Mouse (Mus musculus) liver, embryonic 13.5 days (tissue): ENCODE data around the gene Ccdc152. TPM values are rescaled to one million over a fixed set of nuclear protein-coding genes. Genes with fewer than 3 reads are reported as not detected.

ENCODE experiments used
- ATAC-seq: fragments of 200-750 bp; cut with Nextera tagmentation; 2 replicates; pipeline ENCODE4 v1.8.0; 2017; ENCODE audit warnings: low read depth, mild to moderate bottlenecking, moderate number of reproducible peaks, moderate library complexity
- DNase-seq: peaks from one replicate; pipeline ENCODE4 v3.0.0; 2022
- H3K27ac ChIP-seq: fragments of 300-500 bp; sonication (generic); 2 replicates; pipeline ENCODE4 v1.5.1; 2015; ENCODE audit warnings: moderate library complexity, mild to moderate bottlenecking, inconsistent platforms
- H3K27me3 ChIP-seq: fragments of 300-500 bp; sonication (generic); 2 replicates; pipeline ENCODE4 v1.6.1; 2015; ENCODE audit warnings: mild to moderate bottlenecking, inconsistent platforms
- H3K36me3 ChIP-seq: fragments of 300-500 bp; sonication (generic); 2 replicates; pipeline ENCODE4 v1.6.1; 2015; ENCODE audit warnings: mild to moderate bottlenecking, inconsistent platforms
- H3K4me1 ChIP-seq: fragments of 300-500 bp; sonication (generic); replicated peaks from 2 replicates; pipeline ENCODE4 v1.6.1; 2015; ENCODE audit warnings: inconsistent platforms
- H3K4me2 ChIP-seq: fragments of 300-500 bp; sonication (generic); 2 replicates; pipeline ENCODE4 v1.6.1; 2015; ENCODE audit warnings: inconsistent platforms, mild to moderate bottlenecking, moderate library complexity
- H3K4me3 ChIP-seq: fragments of 300-500 bp; sonication (generic); replicated peaks from 2 replicates; pipeline ENCODE4 v1.5.1; 2015; ENCODE audit warnings: mild to moderate bottlenecking, inconsistent platforms
- H3K9ac ChIP-seq: fragments of 300-500 bp; sonication (generic); 2 replicates; pipeline ENCODE4 v1.6.1; 2015; ENCODE audit warnings: mild to moderate bottlenecking, inconsistent platforms
- H3K9me3 ChIP-seq: fragments of 300-500 bp; sonication (generic); replicated peaks from 2 replicates; pipeline ENCODE4 v1.6.1; 2016; ENCODE audit warnings: inconsistent platforms
- WGBS: fragments of 180-500 bp; shearing (Covaris S2); methylation state at CpG from one replicate; pipeline ENCODE4 v1.1.7; 2015; ENCODE audit not compliant: insufficient replicate concordance; 5-methylcytosine and 5-hydroxymethylcytosine counted together
- polyA plus RNA-seq: library from polyadenylated mRNA; unstranded; fragments of >200 nt; fragmentation: Nextera tagmentation; extraction: Ambion mirVana; gene quantifications from 2 replicates; pipeline ENCODE4 v1.2.1, GENCODE M21; 2015

The Ccdc152 gene
- polyA plus RNA-seq, 1 experiment from 2014 or later: 0.27 TPM

- H3K4me2 ChIP-seq: no peak overlapping the region
- no peak overlapping the region for H3K4me3 ChIP-seq
- peaks cover 14% of the 10 kb centered on the region for H3K36me3 ChIP-seq
- ATAC-seq (no peak), DNase-seq (no peak)
- H3K9me3 ChIP-seq: no peaks in the 10 kb centered on the region
- no peak overlapping the region for H3K9ac ChIP-seq
- H3K27me3 ChIP-seq: no peaks in the 10 kb centered on the region
- H3K27ac ChIP-seq: no peak overlapping the region
- 0 out of 2 replicates have a peak, but pooled peaks cover 2% of the 10 kb centered on the region for H3K4me1 ChIP-seq
- 67% methylated on average over 2 of the region's 2 CpGs for WGBS
These were observed 25.9 kb downstream of the Ccdc152 start for GRCm38 (mm10) chr15:3277391-3277790.

- WGBS: 55% methylated on average over 1 of the region's 1 CpGs
- Histone ChIP-seq H3K36me3 (peaks cover 8% of the 10 kb centered on the region), H3K4me2 (peak overlapping the region; percentile 46), H3K4me3 (peak overlapping the region; percentile 58), H3K27ac (peak overlapping the region; percentile 12; the same call in 1 of the 2 replicates), H3K27me3 (no peaks in the 10 kb centered on the region), H3K9me3 (no peaks in the 10 kb centered on the region), H3K9ac (peak overlapping the region; percentile 42; the same call in 1 of the 2 replicates), H3K4me1 (peaks cover 17% of the 10 kb centered on the region; the same call in 1 of the 2 replicates)
- no peak for ATAC-seq
- DNase-seq: no peak
These were observed 30.1 kb downstream of the Ccdc152 start for GRCm38 (mm10) chr15:3273191-3273590.

GRCm38 (mm10) chr15:3271216-3271615 is 32.1 kb downstream of the Ccdc152 start:
- peak; percentile 24 for ATAC-seq
- no peaks in the 10 kb centered on the region for H3K27me3 ChIP-seq
- no peaks in the 10 kb centered on the region for H3K9me3 ChIP-seq
- peak overlapping the region; percentile 53 for H3K4me2 ChIP-seq
- H3K36me3 ChIP-seq: peaks cover 5% of the 10 kb centered on the region; the same call in 1 of the 2 replicates
- H3K4me1 ChIP-seq: peaks cover 17% of the 10 kb centered on the region; the same call in 1 of the 2 replicates
- peak overlapping the region; percentile 63 for H3K9ac ChIP-seq
- peak overlapping the region; percentile 58 for H3K4me3 ChIP-seq
- no peak for DNase-seq
- WGBS: 21% methylated on average over 6 of the region's 6 CpGs
- peak overlapping the region; percentile 69 for H3K27ac ChIP-seq

- peak overlapping the region; percentile 72 for H3K27ac ChIP-seq
- peak overlapping the region; percentile 19; the same call in 1 of the 2 replicates for H3K9ac ChIP-seq
- ATAC-seq (peak; percentile 88), DNase-seq (peak; percentile 53)
- H3K4me2 ChIP-seq: peak overlapping the region; percentile 45
- peaks cover 15% of the 10 kb centered on the region; the same call in 1 of the 2 replicates for H3K4me1 ChIP-seq
- H3K9me3 ChIP-seq: no peaks in the 10 kb centered on the region
- H3K27me3 ChIP-seq: no peaks in the 10 kb centered on the region
- peak overlapping the region; percentile 26 for H3K4me3 ChIP-seq
- peaks cover 2% of the 10 kb centered on the region; the same call in 1 of the 2 replicates for H3K36me3 ChIP-seq
- WGBS: under 1% methylated on average over 12 of the region's 12 CpGs
These were observed 32.7 kb downstream of the Ccdc152 start for GRCm38 (mm10) chr15:3270646-3271077.

GRCm38 (mm10) chr15:3269996-3270645 is 33.2 kb downstream of the Ccdc152 start:
- ATAC-seq: peak; percentile 42
- peaks cover 15% of the 10 kb centered on the region; the same call in 1 of the 2 replicates for H3K4me1 ChIP-seq
- peak overlapping the region; percentile 72 for H3K27ac ChIP-seq
- H3K4me3 ChIP-seq: peak overlapping the region; percentile 26
- no peaks in the 10 kb centered on the region for H3K27me3 ChIP-seq
- 27% methylated on average over 6 of the region's 6 CpGs for WGBS
- DNase-seq: no peak
- H3K9me3 ChIP-seq: no peaks in the 10 kb centered on the region
- no peaks in the 10 kb centered on the region for H3K36me3 ChIP-seq
- peak overlapping the region; percentile 45 for H3K4me2 ChIP-seq
- H3K9ac ChIP-seq: peak overlapping the region; percentile 19; the same call in 1 of the 2 replicates

GRCm38 (mm10) chr15:3269496-3269895 is 33.8 kb downstream of the Ccdc152 start:
- 66% methylated on average over 4 of the region's 4 CpGs for WGBS
- Histone ChIP-seq H3K4me3 (no peak overlapping the region), H3K9ac (no peak overlapping the region), H3K4me1 (peaks cover 15% of the 10 kb centered on the region; the same call in 1 of the 2 replicates), H3K9me3 (no peaks in the 10 kb centered on the region), H3K4me2 (no peak overlapping the region; the same call in 1 of the 2 replicates), H3K36me3 (no peaks in the 10 kb centered on the region), H3K27me3 (no peaks in the 10 kb centered on the region), H3K27ac (peak overlapping the region; percentile 72; the same call in 1 of the 2 replicates)
- ATAC-seq: no peak
- DNase-seq: no peak

- Histone ChIP-seq H3K4me2 (no peak within 1 kb of the TSS), H3K27me3 (no peaks in the 10 kb centered on the region), H3K9me3 (no peaks in the 10 kb centered on the region), H3K9ac (no peak within 1 kb of the TSS), H3K4me3 (no peak within 1 kb of the TSS), H3K27ac (peak within 1 kb of the TSS; percentile 72; the same call in 1 of the 2 replicates), H3K4me1 (peaks cover 15% of the 10 kb centered on the region; the same call in 1 of the 2 replicates), H3K36me3 (no peaks in the 10 kb centered on the region)
- ATAC-seq: no peak
- no peak for DNase-seq
- WGBS: 57% methylated on average over 6 of the region's 6 CpGs
These were observed 35.1 kb downstream of the Ccdc152 start, which contains the start of gene Selenop for GRCm38 (mm10) chr15:3268247-3268646. Selenop (plus strand) TSS chr15:3268547.

GRCm38 (mm10) chr15:3264828-3265227 is 38.5 kb downstream of the Ccdc152 start:
- Histone ChIP-seq H3K27ac (no peak overlapping the region), H3K36me3 (no peaks in the 10 kb centered on the region), H3K9ac (no peak overlapping the region), H3K4me1 (peaks cover 8% of the 10 kb centered on the region; the same call in 1 of the 2 replicates), H3K4me2 (no peak overlapping the region), H3K9me3 (no peaks in the 10 kb centered on the region), H3K27me3 (no peaks in the 10 kb centered on the region), H3K4me3 (no peak overlapping the region)
- DNase-seq (no peak), ATAC-seq (no peak)
- WGBS: 56% methylated on average over 1 of the region's 1 CpGs

- H3K9me3 ChIP-seq: no peaks in the 10 kb centered on the region
- DNase-seq: no peak
- H3K4me2 ChIP-seq: no peak overlapping the region
- no peak for ATAC-seq
- WGBS: 37% methylated on average over 4 of the region's 4 CpGs
- H3K27me3 ChIP-seq: no peaks in the 10 kb centered on the region
- H3K4me1 ChIP-seq: peaks cover 3% of the 10 kb centered on the region; the same call in 1 of the 2 replicates
- H3K4me3 ChIP-seq: no peak overlapping the region
- H3K36me3 ChIP-seq: no peaks in the 10 kb centered on the region
- no peak overlapping the region for H3K9ac ChIP-seq
- H3K27ac ChIP-seq: no peak overlapping the region
These were observed 39.0 kb downstream of the Ccdc152 start for GRCm38 (mm10) chr15:3264293-3264692.

- Histone ChIP-seq H3K9me3 (no peaks in the 10 kb centered on the region), H3K4me3 (no peak overlapping the region), H3K4me1 (no peaks in the 10 kb centered on the region), H3K9ac (no peak overlapping the region), H3K27me3 (no peaks in the 10 kb centered on the region), H3K36me3 (no peaks in the 10 kb centered on the region), H3K27ac (no peak overlapping the region), H3K4me2 (no peak overlapping the region)
- DNase-seq (no peak), ATAC-seq (no peak)
- 53% methylated on average over 3 of the region's 3 CpGs for WGBS
These were observed 40.4 kb downstream of the Ccdc152 start for GRCm38 (mm10) chr15:3262883-3263282.

- no peak overlapping the region for H3K9ac ChIP-seq
- H3K27me3 ChIP-seq: no peaks in the 10 kb centered on the region
- no peak for ATAC-seq
- H3K9me3 ChIP-seq: no peaks in the 10 kb centered on the region
- no peaks in the 10 kb centered on the region for H3K36me3 ChIP-seq
- WGBS: 67% methylated on average over 4 of the region's 4 CpGs
- no peaks in the 10 kb centered on the region for H3K4me1 ChIP-seq
- H3K27ac ChIP-seq: no peak overlapping the region
- no peak overlapping the region for H3K4me2 ChIP-seq
- no peak for DNase-seq
- H3K4me3 ChIP-seq: no peak overlapping the region
These were observed 43.0 kb downstream of the Ccdc152 start for GRCm38 (mm10) chr15:3260309-3260708.
